Mouse (Mus musculus): Measurements from ENCODE around the gene Hivep3.
A peak's percentile ranks its signal among the peaks of the same experiment; 100 is the strongest.

Hivep3 gene

GRCm38 (mm10) chr4:120148291-120149141 lies 414.9 kb downstream of the Hivep3 start:
- DNase-seq (ENCODE audit: low read depth, low spot score): peak; percentile 69

GRCm38 (mm10) chr4:120149142-120149524 lies 415.5 kb downstream of the Hivep3 start:
- DNase-seq (ENCODE audit: low read depth, low spot score): peak; percentile 84

GRCm38 (mm10) chr4:120150345-120150920 lies 416.8 kb downstream of the Hivep3 start:
- no peak for DNase-seq (ENCODE audit: low read depth, low spot score)

GRCm38 (mm10) chr4:120151906-120152305 lies 418.3 kb downstream of the Hivep3 start:
- DNase-seq (ENCODE audit: low read depth, low spot score): no peak

DNA sequence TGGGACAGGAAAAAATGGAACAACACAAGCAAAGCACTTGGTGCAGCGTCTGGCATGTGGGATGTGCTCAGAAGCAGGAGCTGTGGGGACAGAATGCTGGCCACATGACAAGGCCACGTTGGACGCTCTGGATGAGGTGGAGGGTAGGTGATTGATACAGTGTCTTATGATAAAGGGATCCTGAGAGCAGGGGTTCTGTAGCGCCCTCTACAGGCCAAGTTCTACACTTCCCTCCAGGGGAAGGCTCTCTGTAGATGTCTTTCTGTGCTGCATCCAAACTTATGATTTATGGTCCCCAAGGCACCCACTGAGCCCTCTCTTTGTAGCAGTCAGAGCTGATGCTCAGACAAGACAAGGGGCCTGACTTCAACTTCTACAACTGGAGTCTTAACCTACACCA lies 419.1 kb downstream of the Hivep3 start:
- DNase-seq (ENCODE audit: low read depth, low spot score): peak; percentile 30

GRCm38 (mm10) chr4:120153736-120154135 lies 420.2 kb downstream of the Hivep3 start:
- DNase-seq (ENCODE audit: low read depth, low spot score): no peak

- peak; percentile 76 for DNase-seq (ENCODE audit: low read depth, low spot score)
These were observed 425.2 kb downstream of the Hivep3 start for GRCm38 (mm10) chr4:120158714-120159310.

GRCm38 (mm10) chr4:120161166-120161949 lies 427.8 kb downstream of the Hivep3 start, which contains the start of gene Edn2:
Edn2 (plus strand) TSS chr4:120161206.
- peak; percentile 13 for DNase-seq (ENCODE audit: low read depth, low spot score)

DNA sequence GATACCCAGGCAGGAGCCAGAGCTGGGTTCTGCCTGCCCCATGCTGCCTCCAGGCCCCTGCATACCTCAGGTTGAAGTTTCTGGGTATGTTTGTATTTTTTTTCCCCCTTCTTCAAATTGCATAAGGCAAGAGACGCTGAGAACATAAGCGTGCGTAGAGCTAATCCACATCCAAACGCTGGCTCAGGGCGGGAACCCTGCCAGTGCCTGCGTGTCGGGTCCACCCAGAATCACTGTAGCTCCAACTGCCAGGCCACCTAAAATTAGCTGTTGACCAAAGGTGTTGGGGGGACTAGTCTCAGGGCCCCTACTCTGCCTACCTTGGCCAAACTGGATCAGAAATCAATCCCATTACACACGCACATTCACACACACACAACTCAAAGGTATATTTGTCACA lies 429.0 kb downstream of the Hivep3 start:
- no peak for DNase-seq (ENCODE audit: low read depth, low spot score)

DNA sequence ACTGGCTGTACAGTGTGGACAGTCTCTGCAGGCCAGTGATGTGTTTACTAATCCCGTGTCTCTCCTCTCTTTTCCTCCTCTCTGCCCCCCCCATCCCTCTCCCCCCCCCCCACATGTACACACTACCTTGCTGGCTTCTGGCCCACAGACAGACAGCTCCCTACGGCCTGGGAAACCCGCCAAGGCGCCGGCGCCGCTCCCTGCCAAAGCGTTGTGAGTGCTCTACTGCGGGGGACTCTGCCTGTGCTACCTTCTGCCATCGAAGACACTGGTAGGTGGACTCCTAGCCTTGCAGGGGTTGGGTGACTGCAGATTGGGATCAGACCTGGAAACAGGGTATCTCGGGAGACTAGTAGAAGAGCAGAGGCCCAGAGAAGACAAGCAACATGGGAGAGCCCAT lies 429.7 kb downstream of the Hivep3 start:
- DNase-seq (ENCODE audit: low read depth, low spot score): peak; percentile 8

DNA sequence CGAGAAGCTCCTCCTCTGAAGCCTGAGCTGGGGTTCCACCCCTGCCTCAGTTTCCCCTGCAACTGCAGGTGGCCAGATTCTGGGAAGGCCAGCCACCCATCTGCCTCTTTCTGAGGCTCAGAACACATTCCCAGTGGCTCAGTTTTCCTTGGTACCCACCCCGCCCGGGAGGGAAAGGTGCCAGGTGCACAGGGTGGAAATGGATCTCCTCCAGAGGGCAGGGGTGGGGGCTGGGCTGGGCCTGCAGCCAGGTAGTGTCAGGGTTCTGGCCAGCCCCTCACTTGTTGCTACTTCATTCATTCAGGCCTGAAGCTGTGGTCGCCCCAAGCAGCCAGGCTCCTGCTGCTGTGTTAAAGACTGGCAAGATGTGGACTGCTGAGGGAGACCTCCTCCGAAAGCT lies 430.7 kb downstream of the Hivep3 start:
- no peak for DNase-seq (ENCODE audit: low read depth, low spot score)

GRCm38 (mm10) chr4:120167778-120168177 lies 434.2 kb downstream of the Hivep3 start:
- no peak for DNase-seq (ENCODE audit: low read depth, low spot score)

- no peak for DNase-seq (ENCODE audit: low read depth, low spot score)
These were observed 434.8 kb downstream of the Hivep3 start for GRCm38 (mm10) chr4:120168346-120168745.

DNA sequence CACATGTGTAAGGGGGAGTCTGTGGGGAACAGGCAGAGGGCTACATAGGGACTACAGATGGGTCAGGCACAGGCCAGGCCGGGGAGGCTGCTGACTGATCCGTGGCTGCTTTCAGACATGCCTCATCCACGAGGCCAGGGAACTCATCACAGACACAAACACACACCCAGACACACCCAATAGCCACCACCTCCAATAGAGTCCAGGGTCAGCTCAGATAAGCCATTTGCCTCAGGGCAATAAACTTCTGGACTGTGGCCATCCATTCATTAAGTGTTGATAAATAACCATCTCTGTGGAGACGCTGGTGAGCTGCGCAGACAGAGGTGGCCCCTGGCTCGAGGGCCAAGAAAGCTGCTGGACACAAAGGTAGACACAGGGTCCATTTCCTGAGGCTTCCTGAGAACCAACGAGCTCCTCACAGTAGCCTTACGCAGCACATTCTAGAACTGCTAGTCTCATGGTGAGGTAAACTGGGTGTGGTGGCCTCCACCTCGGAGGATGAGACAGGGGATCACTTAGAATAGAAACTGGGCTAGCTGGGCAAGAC lies 436.9 kb downstream of the Hivep3 start:
- no peak for DNase-seq (ENCODE audit: low read depth, low spot score)

DNA sequence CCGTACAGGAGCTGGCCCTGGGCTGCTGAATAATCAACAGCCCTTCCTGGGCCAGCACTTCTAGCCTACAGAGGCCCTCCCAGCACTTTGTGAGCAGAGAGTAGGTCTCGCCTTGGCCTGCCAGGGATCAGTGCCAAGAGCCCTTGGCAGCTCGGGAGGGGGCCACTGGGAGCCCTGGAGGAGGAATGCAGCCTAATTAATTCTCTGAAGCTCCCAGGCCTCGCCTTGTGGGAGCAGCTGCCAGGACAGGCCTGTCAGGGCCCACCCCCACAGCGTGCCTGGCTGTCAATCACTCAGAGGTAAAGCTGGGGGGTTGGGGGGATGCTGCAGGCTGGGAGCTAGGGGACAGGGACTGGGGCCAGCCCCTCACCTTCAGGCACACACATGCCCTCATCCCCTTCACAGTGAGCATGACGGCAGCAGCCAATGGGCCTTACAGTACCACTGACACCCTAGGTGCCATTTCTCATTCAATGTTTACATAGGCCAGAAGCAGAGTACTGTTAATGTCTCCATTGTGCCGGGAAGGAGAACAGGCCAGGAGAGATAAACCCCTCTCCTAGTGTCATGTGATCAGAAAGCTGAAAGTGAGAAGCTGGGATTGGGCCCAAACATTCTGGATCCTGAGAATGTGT lies 438.6 kb downstream of the Hivep3 start:
- peak; percentile 7 for DNase-seq (ENCODE audit: low read depth, low spot score)

DNA sequence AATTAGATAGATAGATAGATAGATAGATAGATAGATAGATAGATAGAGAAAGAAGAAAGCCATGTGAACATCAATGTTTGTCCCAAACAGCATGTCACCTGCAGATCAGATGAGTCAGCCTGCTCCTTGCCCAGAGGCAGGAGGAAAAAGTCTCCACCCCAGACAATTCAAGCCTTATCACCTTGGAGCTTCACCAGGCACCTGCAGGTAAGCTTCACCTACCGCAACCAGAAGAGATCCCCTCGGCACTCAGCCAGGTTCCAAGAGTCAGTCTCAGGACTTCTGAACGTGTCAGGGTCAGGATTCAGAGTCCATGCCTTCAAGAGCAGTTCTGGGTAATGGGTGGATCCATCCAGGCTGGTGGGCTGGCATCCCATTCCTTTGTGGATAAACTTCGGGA lies 445.5 kb downstream of the Hivep3 start:
- DNase-seq (ENCODE audit: low read depth, low spot score): no peak

DNA sequence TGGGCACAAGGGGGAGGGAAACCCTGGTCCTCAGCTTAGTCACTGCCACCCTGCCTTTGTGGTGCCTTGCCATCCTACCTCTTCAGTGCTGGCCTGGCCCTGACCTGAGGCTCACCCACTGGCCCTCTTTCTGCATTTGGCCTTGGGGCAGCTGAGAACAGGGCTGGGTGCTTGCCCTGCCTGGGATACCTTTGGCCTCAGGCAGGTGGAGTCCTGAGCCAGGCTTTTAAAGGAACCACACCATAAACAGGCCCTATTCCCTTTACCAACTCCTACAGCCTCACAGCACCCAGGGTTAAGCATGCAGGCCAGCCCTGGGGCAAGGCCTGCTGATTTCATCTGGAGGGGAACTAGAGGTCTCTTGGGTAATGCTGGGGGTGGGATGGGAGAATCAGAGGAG lies 447.0 kb downstream of the Hivep3 start:
- no peak for DNase-seq (ENCODE audit: low read depth, low spot score)

GRCm38 (mm10) chr4:120184374-120184991 lies 450.9 kb downstream of the Hivep3 start:
- peak; percentile 30 for DNase-seq (ENCODE audit: low read depth, low spot score)

DNA sequence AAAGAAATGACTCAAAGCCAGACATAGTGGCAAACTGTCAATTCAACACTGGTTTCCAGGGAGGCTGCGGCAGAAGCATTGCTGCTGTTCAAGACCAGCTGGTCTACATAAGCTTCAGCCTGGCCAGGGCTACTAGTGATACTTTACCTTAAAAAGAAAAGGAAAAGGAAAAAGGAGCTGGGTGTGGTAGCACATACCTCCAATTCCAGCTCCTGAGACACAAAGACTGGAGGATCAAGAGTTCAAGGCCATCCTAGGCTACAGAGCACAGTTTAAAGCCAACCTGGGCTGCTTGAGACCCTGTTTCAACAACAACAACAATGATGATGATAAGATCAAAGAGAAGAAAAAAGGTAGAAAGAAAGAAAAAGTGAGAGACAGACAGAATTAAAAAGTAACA lies 452.9 kb downstream of the Hivep3 start:
- peak; percentile 65 for DNase-seq (ENCODE audit: low read depth, low spot score)

DNA sequence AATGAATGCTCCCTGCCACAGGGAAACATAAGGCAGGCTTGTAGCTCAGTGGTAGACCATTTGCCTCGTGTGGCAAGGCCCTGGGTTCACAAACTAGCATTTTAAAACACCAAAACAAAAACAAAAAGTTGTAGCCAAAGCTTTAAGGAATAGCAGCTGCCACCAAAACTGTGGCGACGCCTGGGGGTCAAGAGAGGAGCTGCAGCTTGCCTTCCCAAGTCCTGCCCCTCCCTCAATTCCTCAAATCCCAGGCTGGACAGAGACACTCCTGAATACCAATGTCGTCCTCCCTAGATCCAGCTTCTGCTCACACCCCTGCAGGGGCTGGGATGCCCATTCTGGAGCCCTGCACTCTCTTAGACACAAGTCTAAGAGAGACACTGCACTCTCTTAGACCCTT lies 453.4 kb downstream of the Hivep3 start:
- peak; percentile 81 for DNase-seq (ENCODE audit: low read depth, low spot score)

Measured in R1 (cell line).